Mouse (Mus musculus) olfactory bulb, adult 2 months (tissue): ENCODE measurements around the gene Cd79a. TPM values are rescaled to one million over a fixed set of nuclear protein-coding genes. Genes with fewer than 3 reads are reported as not detected.
A peak's percentile ranks its signal among the peaks of the same experiment; 100 is the strongest.

Source experiments
- H3K27ac ChIP-seq: fragments of 200-500 bp; 2 replicates; pipeline ENCODE4 v1.5.1; 2012; ENCODE audit warnings: low read depth, low read length; ENCODE audit not compliant: insufficient read depth
- H3K4me1 ChIP-seq: fragments of 200-500 bp; 2 replicates; pipeline ENCODE4 v1.6.1; 2012; ENCODE audit warnings: low read length; ENCODE audit not compliant: control insufficient read depth, insufficient read depth
- H3K4me3 ChIP-seq: fragments of 200-500 bp; 2 replicates; pipeline ENCODE4 v1.5.1; 2012; ENCODE audit warnings: mild to moderate bottlenecking, low read depth, low read length, moderate library complexity; ENCODE audit not compliant: insufficient read depth
- CTCF ChIP-seq: fragments of 200-500 bp; IDR thresholded peaks from 2 replicates; pipeline ENCODE4 v1.5.1; 2012; ENCODE audit warnings: low read depth, mild to moderate bottlenecking, low read length, moderate library complexity; ENCODE audit not compliant: insufficient read depth
- POLR2A ChIP-seq: fragments of 200-500 bp; IDR thresholded peaks from 2 replicates; pipeline ENCODE4 v1.6.1; 2012; ENCODE audit warnings: mild to moderate bottlenecking, low read depth, low read length, moderate library complexity; ENCODE audit not compliant: insufficient read depth
- WGBS: fragments of 180-500 bp; shearing (Covaris S2); methylation state at CpG from one replicate; pipeline ENCODE4 v1.1.7; 2018; 5-methylcytosine and 5-hydroxymethylcytosine counted together
- polyA plus RNA-seq: library from polyadenylated mRNA; stranded (reverse); fragments of >200 nt; gene quantifications from 2 replicates; pipeline ENCODE4 v1.2.4, GENCODE M21; 2012; ENCODE audit warnings: low replicate concordance; ENCODE audit not compliant: missing spikeins, insufficient read depth, insufficient read length

Cd79a gene
- polyA plus RNA-seq, 1 experiment, result not detected

GRCm38 (mm10) chr7:24884693-24885291, 12.4 kb upstream of the Cd79a start:
- under 1% methylated on average over 47 of the region's 47 CpGs for WGBS
- Histone ChIP-seq H3K4me1 (peaks cover 12% of the 10 kb centered on the region), H3K4me3 (peak overlapping the region; percentile 71), H3K27ac (peak overlapping the region; percentile 29)
- TF ChIP-seq POLR2A, result no peak
- no peak for TF ChIP-seq CTCF

- no peak overlapping the region for H3K27ac ChIP-seq
- 23% methylated on average over 12 of the region's 12 CpGs for WGBS
- TF ChIP-seq POLR2A, result no peak
- no peak for TF ChIP-seq CTCF
- H3K4me3 ChIP-seq, result peak overlapping the region; percentile 71
- H3K4me1 ChIP-seq, result peaks cover 12% of the 10 kb centered on the region
Measured at GRCm38 (mm10) chr7:24885468-24886307, 11.5 kb upstream of the Cd79a start.

GRCm38 (mm10) chr7:24886308-24886633, 10.9 kb upstream of the Cd79a start:
- TF ChIP-seq CTCF, result no peak
- TF ChIP-seq POLR2A, result no peak
- Histone ChIP-seq H3K4me1 (peaks cover 12% of the 10 kb centered on the region), H3K27ac (no peak overlapping the region), H3K4me3 (peak overlapping the region; percentile 0; the same call in 1 of the 2 replicates)
- WGBS, result 41% methylated on average over 4 of the region's 4 CpGs

- H3K4me1 ChIP-seq, result peaks cover 12% of the 10 kb centered on the region
- no peak for TF ChIP-seq POLR2A
- TF ChIP-seq CTCF, result no peak
- H3K27ac ChIP-seq, result no peak overlapping the region
- H3K4me3 ChIP-seq, result no peak overlapping the region
- WGBS, result 30% methylated on average over 4 of the region's 4 CpGs
Measured at GRCm38 (mm10) chr7:24887096-24887495, 10.1 kb upstream of the Cd79a start.

- WGBS, result 79% methylated on average over 6 of the region's 6 CpGs
- H3K27ac ChIP-seq, result no peak overlapping the region
- no peak overlapping the region for H3K4me3 ChIP-seq
Measured at GRCm38 (mm10) chr7:24889431-24890220, 7.6 kb upstream of the Cd79a start.

GRCm38 (mm10) chr7:24890281-24891216, 6.6 kb upstream of the Cd79a start:
- 26% methylated on average over 10 of the region's 10 CpGs for WGBS
- Histone ChIP-seq H3K4me1 (peaks cover 10% of the 10 kb centered on the region), H3K27ac (no peak overlapping the region), H3K4me3 (no peak overlapping the region)
- TF ChIP-seq CTCF (peak; percentile 57; the same call in 1 of the 2 replicates), POLR2A (no peak)

More at GRCm38 (mm10) chr7:24889431-24890220, 7.6 kb upstream of the Cd79a start:
- H3K4me1 ChIP-seq, result peaks cover 10% of the 10 kb centered on the region
- TF ChIP-seq CTCF (no peak), POLR2A (no peak)

- H3K4me1 ChIP-seq, result peaks cover 2% of the 10 kb centered on the region; the same call in 1 of the 2 replicates
- H3K4me3 ChIP-seq, result no peak overlapping the region
- 79% methylated on average over 3 of the region's 3 CpGs for WGBS
- H3K27ac ChIP-seq, result no peak overlapping the region
- TF ChIP-seq POLR2A, result no peak
- no peak for TF ChIP-seq CTCF
Measured at GRCm38 (mm10) chr7:24891241-24892124, 5.7 kb upstream of the Cd79a start.
